Mouse (Mus musculus) myocyte (in vitro differentiated cells): ENCODE results near the gene Dab2.

Experiments used
- CEBPB ChIP-seq: IDR thresholded peaks from 2 replicates; pipeline ENCODE4 v1.6.1; 2011; ENCODE audit warnings: mild to moderate bottlenecking, moderate library complexity; ENCODE audit not compliant: poor library complexity, insufficient read depth, severe bottlenecking
- E2F4 ChIP-seq: IDR thresholded peaks from one replicate; pipeline ENCODE4 v1.6.1; 2011; ENCODE audit warnings: mild to moderate bottlenecking, control low read depth, moderate library complexity; ENCODE audit not compliant: insufficient read depth
- MAX ChIP-seq: IDR thresholded peaks from one replicate; pipeline ENCODE4 v1.6.1; 2011; ENCODE audit warnings: low read depth, mild to moderate bottlenecking, control low read depth
- MYOD1 ChIP-seq, 3 experiments: IDR thresholded peaks; one replicate each; pipeline ENCODE4 v1.6.1; 2011; ENCODE audit warnings: control low read depth in 2 of 3, low read depth in 2 of 3, mild to moderate bottlenecking in 2 of 3, moderate library complexity in 1 of 3; ENCODE audit not compliant: insufficient read length in 2 of 3, control insufficient read depth in 1 of 3
- MYOG ChIP-seq, 3 experiments: IDR thresholded peaks; one replicate each; pipeline ENCODE4 v1.6.1; 2011; ENCODE audit warnings: control low read depth in 2 of 3, low read depth in 2 of 3, mild to moderate bottlenecking in 2 of 3; ENCODE audit not compliant: insufficient read length in 2 of 3, control insufficient read depth in 1 of 3, insufficient read depth in 1 of 3
- POLR2A ChIP-seq: IDR thresholded peaks from one replicate; pipeline ENCODE4 v1.6.1; 2011; ENCODE audit warnings: low read depth, mild to moderate bottlenecking, control low read depth, moderate library complexity; ENCODE audit not compliant: insufficient read length
- TCF3 ChIP-seq: IDR thresholded peaks from one replicate; pipeline ENCODE4 v1.6.1; 2011; ENCODE audit warnings: low read depth, control low read depth; ENCODE audit not compliant: insufficient read length

GRCm38 (mm10) chr15:6321263-6321662 lies 21.7 kb downstream of the Dab2 start:
- TF ChIP-seq POLR2A (no peak), E2F4 (no peak), MYOG (IDR thresholded peaks at IDR 0.05; ENCODE audit: control insufficient read depth in 1 of 3, insufficient read depth in 1 of 3, insufficient read length in 2 of 3, low read depth in 2 of 3) (no peak), MAX (no peak), TCF3 (no peak), CEBPB (no peak), MYOD1 (IDR thresholded peaks at IDR 0.05; ENCODE audit: control insufficient read depth in 1 of 3, insufficient read length in 2 of 3, low read depth in 2 of 3) (no peak)
